Mouse (Mus musculus) kidney, adult 2 months (tissue): Measurements from ENCODE around the gene Tmem120a.

Experiments
- CTCF ChIP-seq: fragments of 200-500 bp; conservative IDR thresholded peaks from 2 replicates; pipeline ENCODE4 v1.5.1; 2011; ENCODE audit warnings: low read depth, mild to moderate bottlenecking, control low read depth, low read length, moderate library complexity, mixed read lengths; ENCODE audit not compliant: insufficient read depth, insufficient read length
- POLR2A ChIP-seq: fragments of 200-500 bp; IDR thresholded peaks from one replicate; pipeline ENCODE4 v1.6.1; 2011; ENCODE audit warnings: low read depth, low read length, control low read depth

- TF ChIP-seq CTCF (no peak), POLR2A (no peak)
Measured at GRCm38 (mm10) chr5:135764971-135765370, 20.7 kb upstream of the Tmem120a start.
